Mouse (Mus musculus) CH12.LX (cell line): ENCODE measurements at regions not wholly inside any gene's neighbourhood (a gene's known extent, or its start where the extent isn't known, plus 50 kb on each side); places are given as distances from the start of the nearest gene placed in this dataset.

Source experiments
- DNase-seq: peaks from one replicate; pipeline ENCODE4 v3.0.0-alpha.2; 2013; ENCODE audit errors: extremely low read depth
- H3K27ac ChIP-seq: 2 replicates; pipeline ENCODE4 v1.5.1; 2012; ENCODE audit warnings: low read depth, mild to moderate bottlenecking, control low read depth, moderate library complexity; ENCODE audit not compliant: insufficient read depth
- H3K27me3 ChIP-seq: replicated peaks from 2 replicates; pipeline ENCODE3; 2012; ENCODE audit warnings: inconsistent platforms
- H3K36me3 ChIP-seq, 2 experiments: replicated peaks in 1 of 2; 2 replicates each; pipeline versions ENCODE3 to v1.6.1; 2012; ENCODE audit warnings: inconsistent platforms in 1 of 2, low read length in 1 of 2, mild to moderate bottlenecking in 1 of 2, mixed read lengths in 1 of 2, moderate library complexity in 1 of 2; ENCODE audit not compliant: control insufficient read depth in 1 of 2, insufficient read depth in 1 of 2
- H3K4me1 ChIP-seq, 2 experiments: 2 replicates each; pipeline ENCODE4 v1.6.1; 2012; ENCODE audit warnings: inconsistent platforms in 1 of 2, moderate library complexity in 1 of 2; ENCODE audit not compliant: insufficient read depth in 2 of 2, control insufficient read depth in 1 of 2
- H3K4me2 ChIP-seq: 2 replicates; pipeline ENCODE4 v1.6.1; 2012; ENCODE audit warnings: low read depth, mild to moderate bottlenecking, control low read depth; ENCODE audit not compliant: poor library complexity, insufficient read depth, severe bottlenecking
- H3K4me3 ChIP-seq, 3 experiments: fragments of 150-350 bp in 1 of 3; sonication (generic) in 1 of 3; replicated peaks in 1 of 3; 2 replicates each; pipeline versions ENCODE3 to v1.5.1; 2011 to 2012; ENCODE audit warnings: low read depth in 2 of 3, low read length in 2 of 3, mild to moderate bottlenecking in 2 of 3, moderate library complexity in 2 of 3, control low read depth in 1 of 3, improper control_type of control experiment in 1 of 3, inconsistent platforms in 1 of 3, mixed read lengths in 1 of 3; ENCODE audit not compliant: poor library complexity in 1 of 3
- H3K79me2 ChIP-seq: replicated peaks from 2 replicates; pipeline ENCODE4 v1.6.1; 2012; ENCODE audit warnings: mild to moderate bottlenecking, moderate library complexity; ENCODE audit not compliant: control insufficient read depth, poor library complexity, insufficient read depth, severe bottlenecking; ENCODE audit errors: extremely low read depth
- H3K9ac ChIP-seq: 2 replicates; pipeline ENCODE4 v1.6.1; 2012; ENCODE audit warnings: low read depth, mild to moderate bottlenecking, control low read depth, moderate library complexity; ENCODE audit not compliant: insufficient read depth
- H3K9me3 ChIP-seq: replicated peaks from 2 replicates; pipeline ENCODE3; 2012; ENCODE audit warnings: low read length, inconsistent platforms, mixed read lengths
- CHD1 ChIP-seq: IDR thresholded peaks from 2 replicates; pipeline ENCODE4 v1.6.1; 2012; ENCODE audit warnings: low read depth, low read length, improper control_type of control experiment, inconsistent platforms
- CTCF ChIP-seq, 2 experiments: IDR thresholded peaks in 1 of 2; conservative IDR thresholded peaks in 1 of 2; 2 replicates each; pipeline ENCODE4 v1.5.1; 2011 to 2012; ENCODE audit warnings: low read depth in 2 of 2, low read length in 2 of 2, improper control_type of control experiment in 1 of 2, inconsistent platforms in 1 of 2, mild to moderate bottlenecking in 1 of 2, moderate library complexity in 1 of 2
- ELF1 ChIP-seq: IDR thresholded peaks from 2 replicates; pipeline ENCODE4 v1.6.1; 2014; ENCODE audit warnings: low read depth, mild to moderate bottlenecking, inconsistent platforms, low read length, improper control_type of control experiment
- GABPA ChIP-seq: IDR thresholded peaks from 2 replicates; pipeline ENCODE4 v1.6.1; 2012; ENCODE audit warnings: low read depth, low read length, improper control_type of control experiment, inconsistent platforms; ENCODE audit not compliant: insufficient replicate concordance
- HCFC1 ChIP-seq: IDR thresholded peaks from 2 replicates; pipeline ENCODE4 v1.6.1; 2012; ENCODE audit warnings: low read depth, mild to moderate bottlenecking, inconsistent platforms, low read length, improper control_type of control experiment
- IRF4 ChIP-seq: IDR thresholded peaks from 2 replicates; pipeline ENCODE4 v1.6.1; 2014; ENCODE audit warnings: low read depth, mild to moderate bottlenecking, inconsistent platforms, low read length, improper control_type of control experiment
- JUN ChIP-seq: IDR thresholded peaks from 2 replicates; pipeline ENCODE4 v1.6.1; 2011; ENCODE audit warnings: low read depth, mild to moderate bottlenecking, low read length, improper control_type of control experiment, moderate library complexity; ENCODE audit not compliant: insufficient read depth
- JUND ChIP-seq: conservative IDR thresholded peaks from 2 replicates; pipeline ENCODE4 v1.6.1; 2011; ENCODE audit warnings: low read depth, low read length, improper control_type of control experiment
- KAT2A ChIP-seq: IDR thresholded peaks from 2 replicates; pipeline ENCODE4 v1.6.1; 2012; ENCODE audit warnings: low read length, improper control_type of control experiment, inconsistent platforms; ENCODE audit not compliant: insufficient replicate concordance
- MAFK ChIP-seq: IDR thresholded peaks from 2 replicates; pipeline ENCODE4 v1.6.1; 2011; ENCODE audit warnings: low read length, improper control_type of control experiment; ENCODE audit not compliant: insufficient replicate concordance
- MEF2A ChIP-seq: IDR thresholded peaks from 2 replicates; pipeline ENCODE4 v1.6.1; 2014; ENCODE audit warnings: low read depth, mild to moderate bottlenecking, inconsistent platforms, low read length, improper control_type of control experiment, borderline replicate concordance
- MXI1 ChIP-seq: IDR thresholded peaks from 2 replicates; pipeline ENCODE4 v1.6.1; 2011; ENCODE audit warnings: mild to moderate bottlenecking, low read depth, low read length, improper control_type of control experiment
- MYC ChIP-seq: IDR thresholded peaks from 2 replicates; pipeline ENCODE4 v1.6.1; 2011; ENCODE audit warnings: low read depth, mild to moderate bottlenecking, improper control_type of control experiment, low read length
- NELFE ChIP-seq: IDR thresholded peaks from 2 replicates; pipeline ENCODE4 v1.6.1; 2011; ENCODE audit warnings: low read depth, low read length, improper control_type of control experiment
- PAX5 ChIP-seq: IDR thresholded peaks from 2 replicates; pipeline ENCODE4 v1.6.1; 2012; ENCODE audit warnings: low read length, inconsistent platforms, mixed read lengths
- POLR2A ChIP-seq: IDR thresholded peaks from 2 replicates; pipeline ENCODE4 v1.6.1; 2011; ENCODE audit warnings: low read depth, mild to moderate bottlenecking, improper control_type of control experiment, low read length
- RAD21 ChIP-seq: IDR thresholded peaks from 2 replicates; pipeline ENCODE4 v1.6.1; 2011; ENCODE audit warnings: low read depth, mild to moderate bottlenecking, low read length, improper control_type of control experiment, moderate library complexity
- SIN3A ChIP-seq: IDR thresholded peaks from 2 replicates; pipeline ENCODE4 v1.6.1; 2012; ENCODE audit warnings: low read length, improper control_type of control experiment, inconsistent platforms
- TBP ChIP-seq: conservative IDR thresholded peaks from 2 replicates; pipeline ENCODE4 v1.6.1; 2011; ENCODE audit warnings: low read depth, low read length, improper control_type of control experiment
- TCF12 ChIP-seq: IDR thresholded peaks from 2 replicates; pipeline ENCODE4 v1.6.1; 2014; ENCODE audit warnings: low read depth, mild to moderate bottlenecking, inconsistent platforms, low read length, improper control_type of control experiment
- ZC3H11A ChIP-seq: IDR thresholded peaks from 2 replicates; pipeline ENCODE4 v1.6.1; 2012; ENCODE audit warnings: low read depth, mild to moderate bottlenecking, inconsistent platforms, low read length, improper control_type of control experiment
- ZMIZ1 ChIP-seq: IDR thresholded peaks from 2 replicates; pipeline ENCODE4 v1.6.1; 2012; ENCODE audit warnings: low read depth, mild to moderate bottlenecking, inconsistent platforms, low read length, improper control_type of control experiment
- ZNF384 ChIP-seq: IDR thresholded peaks from 2 replicates; pipeline ENCODE4 v1.6.1; 2012; ENCODE audit warnings: low read depth, low read length, improper control_type of control experiment, inconsistent platforms
- dilution Hi-C: fragments of 300-500 bp; cut with MboI; formaldehyde crosslinking; loops from 2 replicates; pipeline ENCODE4 v1.14.3; 2020; ENCODE audit warnings: low sequenced_read_pairs; ENCODE audit not compliant: extremely low pct_unique_long_range_greater_than_20kb, extremely low pct_ligation_motif_present
- in situ Hi-C: fragments of 300-500 bp; cut with MboI; formaldehyde crosslinking; loops from 3 replicates; pipeline ENCODE4 v1.14.3; 2019; ENCODE audit warnings: low sequenced_read_pairs, low pct_ligation_motif_present, low pct_unique_long_range_greater_than_20kb, mixed read lengths

DNA sequence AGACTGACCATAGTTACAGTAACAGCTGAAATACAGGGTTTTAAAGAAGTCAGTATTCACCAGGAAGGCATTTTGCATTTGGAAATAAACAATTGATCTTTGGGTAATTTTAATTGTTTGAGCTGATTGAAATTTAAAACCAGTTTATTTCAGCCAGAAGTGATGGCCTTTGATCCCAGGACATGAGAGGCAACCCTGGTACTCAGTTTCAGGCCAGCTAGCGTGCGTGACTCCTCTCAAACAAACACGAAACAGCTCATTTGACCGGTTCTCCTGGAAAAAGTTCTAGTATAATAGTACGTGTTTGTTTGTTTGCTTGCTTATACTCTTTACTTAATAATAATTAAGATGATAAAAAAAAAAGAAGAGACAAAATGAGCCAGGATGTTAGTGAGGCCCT, 72.9 kb upstream of the Etv6 start:
- Histone ChIP-seq H3K4me2 (no peak overlapping the region), H3K79me2 (no peaks in the 10 kb centered on the region), H3K36me3 (no peaks in the 10 kb centered on the region), H3K4me1 (peaks cover 0 to 13% of the 10 kb centered on the region in 2 experiments; a peak in 2 of 4 replicates), H3K4me3 (no peak overlapping the region), H3K9me3 (no peaks in the 10 kb centered on the region), H3K27me3 (no peaks in the 10 kb centered on the region), H3K9ac (no peak overlapping the region), H3K27ac (no peak overlapping the region)
- in situ Hi-C loops: loop anchor here (10.0 to 25.0 kb wide), 2 partner anchors 422 to 650 kb away; no protein-coding TSS in a partner anchor
- TF ChIP-seq ZC3H11A: no peak
- TF ChIP-seq SIN3A: no peak
- TF ChIP-seq KAT2A: no peak
- no peak for DNase-seq
- dilution Hi-C loops: no loop called here

DNA sequence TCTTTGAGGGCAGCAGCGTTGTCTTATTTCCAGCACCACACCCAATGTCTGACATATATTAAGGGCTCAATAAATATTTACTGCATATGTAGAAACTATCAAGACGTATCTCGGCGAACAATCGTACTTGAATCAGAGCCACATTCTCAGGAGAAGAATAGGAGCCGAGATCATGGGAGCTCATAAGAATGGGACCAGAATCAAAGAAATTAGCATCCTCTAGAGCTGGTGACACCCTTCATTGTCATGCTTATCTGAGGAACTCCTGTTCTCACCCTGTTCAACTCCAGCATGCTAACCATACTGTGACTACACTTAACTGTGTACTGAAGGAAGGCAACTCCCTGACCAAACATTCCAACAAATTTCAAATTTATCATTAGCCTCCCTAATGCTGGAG, 72.2 kb upstream of the Etv6 start:
- TF ChIP-seq CHD1: no peak
- no peak for TF ChIP-seq TBP
- no peak for TF ChIP-seq HCFC1
- no peak for TF ChIP-seq TCF12
- TF ChIP-seq NELFE: no peak
- TF ChIP-seq MXI1: no peak
- no peak for TF ChIP-seq IRF4
- TF ChIP-seq, all 38 proteins: peak for 0
- DNase-seq: no peak
- H3K27me3 ChIP-seq: no peaks in the 10 kb centered on the region
- H3K4me3 ChIP-seq: no peak overlapping the region
- in situ Hi-C loops: loop anchor here (10.0 to 25.0 kb wide), 2 partner anchors 422 to 649 kb away; no protein-coding TSS in a partner anchor
- H3K79me2 ChIP-seq: no peaks in the 10 kb centered on the region
- no peak overlapping the region for H3K9ac ChIP-seq
- no peak overlapping the region for H3K4me2 ChIP-seq
- H3K9me3 ChIP-seq: no peaks in the 10 kb centered on the region
- H3K27ac ChIP-seq: no peak overlapping the region
- H3K36me3 ChIP-seq: no peaks in the 10 kb centered on the region
- peaks cover 0 to 13% of the 10 kb centered on the region in 2 experiments; a peak in 2 of 4 replicates for H3K4me1 ChIP-seq
- dilution Hi-C loops: no loop called here

DNA sequence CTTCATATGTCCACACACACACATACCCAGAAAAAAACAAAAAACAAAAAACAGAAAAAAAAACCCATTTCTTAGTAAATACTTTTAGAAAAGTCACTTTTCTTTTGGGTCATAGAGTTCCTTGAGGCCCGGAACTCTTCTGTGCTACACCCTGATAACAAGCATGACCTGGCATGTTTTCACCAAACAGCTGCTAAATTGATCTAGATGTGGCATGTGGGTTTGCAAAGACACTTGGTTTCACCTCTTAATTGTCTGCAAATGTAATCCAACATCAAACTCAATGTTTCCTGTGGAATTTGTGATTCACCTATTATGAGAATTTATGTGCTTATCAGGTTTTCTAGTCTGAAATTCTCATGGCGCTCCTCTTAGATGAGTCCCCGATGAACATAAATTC, 68.2 kb upstream of the Etv6 start:
- no peaks in the 10 kb centered on the region for H3K9me3 ChIP-seq
- in situ Hi-C loops (loop anchor here (10.0 to 25.0 kb wide), 2 partner anchors 418 to 645 kb away; no protein-coding TSS in a partner anchor), dilution Hi-C loops (no loop called here)
- no peaks in the 10 kb centered on the region for H3K27me3 ChIP-seq
- H3K27ac ChIP-seq: no peak overlapping the region
- TF ChIP-seq MYC: no peak
- no peak for TF ChIP-seq SIN3A
- TF ChIP-seq POLR2A: no peak
- no peak for TF ChIP-seq MEF2A
- no peak for TF ChIP-seq ELF1
- no peak for TF ChIP-seq JUND
- no peak for TF ChIP-seq GABPA
- TF ChIP-seq IRF4: no peak
- no peak for TF ChIP-seq PAX5
- TF ChIP-seq MAFK: no peak
- TF ChIP-seq TCF12: no peak
- TF ChIP-seq CTCF (conservative IDR thresholded peaks at IDR 0.05 in 1 of 2, IDR thresholded peaks at IDR 0.05 in 1 of 2; ENCODE audit: low read depth in 2 of 2, low read length in 2 of 2): no peak
- TF ChIP-seq RAD21: no peak
- TF ChIP-seq TBP: no peak
- no peak for TF ChIP-seq JUN
- TF ChIP-seq ZNF384: no peak
- TF ChIP-seq ZMIZ1: no peak
- TF ChIP-seq, all 38 proteins: peak for 0
- no peak for DNase-seq
- no peaks in the 10 kb centered on the region for H3K36me3 ChIP-seq
- H3K9ac ChIP-seq: no peak overlapping the region
- no peak overlapping the region for H3K4me2 ChIP-seq
- no peak overlapping the region for H3K4me3 ChIP-seq
- no peaks in the 10 kb centered on the region for H3K79me2 ChIP-seq
- H3K4me1 ChIP-seq: peaks cover 0 to 3% of the 10 kb centered on the region in 2 experiments; a peak in 2 of 4 replicates
